In the genomic region with DNA sequence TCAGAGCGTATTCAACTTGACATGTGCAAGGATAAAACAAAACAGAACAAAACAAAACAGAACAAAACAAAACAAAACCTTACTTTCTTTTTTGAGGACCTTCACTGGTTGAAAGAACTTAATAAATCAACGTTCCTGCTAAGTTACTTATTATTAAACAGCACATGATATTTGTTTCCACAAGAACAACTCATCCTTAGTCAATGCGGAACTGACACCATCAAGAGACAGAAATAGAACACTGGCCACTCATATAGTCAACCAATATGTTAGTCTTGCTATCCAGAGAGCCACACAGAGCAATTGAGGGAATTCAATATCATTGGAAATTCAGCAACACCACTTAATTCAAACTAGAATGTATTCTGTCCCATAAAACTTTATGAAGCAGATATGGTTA, we compare ENCODE assay signal across 27 mouse cellular contexts.
"Had no signal": no experiment of that assay in that cellular context is flagged by ENCODE, and none has a peak within 500 bp of the region (broad histone marks: within the 10 kb centered on the region; RNA-seq: fewer than 3 reads in every experiment).

No protein-coding gene starts in this region.

- H3K9me3 ChIP-seq: heart, embryonic 10.5 days; heart, embryonic 12.5 days; heart, embryonic 15.5 days; hindbrain, embryonic 13.5 days; hindbrain, embryonic 15.5 days; kidney, embryonic 15.5 days; limb, embryonic 13.5 days; limb, embryonic 15.5 days; liver, embryonic 12.5 days had no signal

- H3K27ac ChIP-seq: gastrocnemius, adult 2 months; heart, embryonic 10.5 days; heart, embryonic 15.5 days; hindbrain, embryonic 13.5 days; hindbrain, embryonic 15.5 days; hindbrain, postnatal 0 days; kidney, embryonic 15.5 days; kidney, postnatal 0 days; limb, embryonic 13.5 days; limb, embryonic 15.5 days; liver, embryonic 12.5 days; liver, embryonic 14.5 days had no signal

- H3K4me2 ChIP-seq: heart, embryonic 12.5 days; heart, embryonic 15.5 days; hindbrain, embryonic 13.5 days; hindbrain, embryonic 15.5 days; kidney, embryonic 15.5 days; limb, embryonic 13.5 days; limb, embryonic 15.5 days; liver, embryonic 12.5 days had no signal

- H3K4me3 ChIP-seq: gastrocnemius, adult 2 months; heart, embryonic 10.5 days; heart, embryonic 12.5 days; heart, embryonic 15.5 days; hindbrain, embryonic 13.5 days; hindbrain, embryonic 15.5 days; kidney, embryonic 15.5 days; limb, embryonic 13.5 days; limb, embryonic 15.5 days; liver, embryonic 12.5 days had no signal

- H3K36me3 ChIP-seq: heart, embryonic 10.5 days; heart, embryonic 12.5 days; heart, embryonic 15.5 days; hindbrain, embryonic 13.5 days; hindbrain, embryonic 15.5 days; kidney, embryonic 15.5 days; limb, embryonic 13.5 days; limb, embryonic 15.5 days; liver, embryonic 12.5 days had no signal

- DNase-seq: gastrocnemius, adult 2 months; gastrocnemius, postnatal 14 days; gastrocnemius, postnatal 36 days; heart, adult 18-20 months; heart, postnatal 14 days; heart, postnatal 36 days; kidney, adult 11 months; kidney, adult 2 months; kidney, adult 9 months; kidney, postnatal 14 days; kidney, postnatal 36 days; layer of hippocampus, adult 9-11 months; layer of hippocampus, postnatal 36 days; left cerebral cortex, postnatal 4 days had no signal

- H3K27me3 ChIP-seq: heart, embryonic 12.5 days; heart, embryonic 15.5 days; hindbrain, embryonic 13.5 days; hindbrain, embryonic 15.5 days; kidney, embryonic 15.5 days; limb, embryonic 13.5 days; limb, embryonic 15.5 days; liver, embryonic 12.5 days had no signal

- H3K4me1 ChIP-seq: hindbrain, embryonic 13.5 days; kidney, embryonic 15.5 days; limb, embryonic 13.5 days; limb, embryonic 15.5 days; liver, embryonic 12.5 days had no signal

- ATAC-seq: hindbrain, postnatal 0 days; intestine, embryonic 16.5 days; liver, embryonic 12.5 days had no signal

- H3K9ac ChIP-seq: heart, embryonic 12.5 days; heart, embryonic 15.5 days; hindbrain, embryonic 13.5 days; hindbrain, embryonic 15.5 days; kidney, embryonic 15.5 days; limb, embryonic 13.5 days; limb, embryonic 15.5 days; liver, embryonic 12.5 days; liver, embryonic 14.5 days had no signal
